Mouse (Mus musculus): ENCODE data around the gene Rnf150. TPM values are rescaled to one million over a fixed set of nuclear protein-coding genes. Genes with fewer than 3 reads are reported as not detected.

Rnf150 gene
- 0.18 and 0.44 TPM in 2 replicates for polyA plus RNA-seq (2014; fragmentation: Nextera tagmentation; extraction: Ambion mirVana)

DNA sequence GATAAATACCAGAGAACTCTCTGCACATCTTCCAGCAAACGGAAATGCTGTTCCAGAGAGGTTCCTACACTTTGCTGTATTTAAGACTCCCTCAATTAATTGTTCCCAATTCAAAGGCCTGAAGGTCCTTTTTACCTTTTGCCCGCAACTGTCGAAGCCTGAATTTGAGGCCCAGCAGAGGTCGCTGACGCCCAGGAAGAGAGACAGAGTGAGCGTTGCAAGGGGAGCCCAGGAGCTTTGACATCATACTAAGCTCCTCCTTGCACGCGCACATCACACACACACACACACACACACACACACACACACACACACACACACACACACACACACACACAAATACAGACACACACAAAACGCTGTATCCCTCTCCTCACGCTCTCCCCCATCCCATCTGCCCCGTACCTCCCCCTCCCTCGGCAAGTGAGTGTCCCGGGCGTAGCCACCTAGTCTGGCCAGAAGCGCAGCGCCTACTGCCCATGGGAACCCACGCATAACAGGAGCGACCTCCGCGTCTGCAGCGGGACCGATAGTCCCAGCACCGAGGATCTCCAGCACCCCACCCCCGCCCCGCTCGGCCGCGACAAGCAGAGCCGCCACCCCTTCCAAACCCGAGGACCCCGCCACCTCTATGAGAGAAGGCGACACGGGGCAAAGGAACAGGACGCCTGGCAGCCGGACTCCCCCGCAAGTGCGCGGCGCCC, at the start of gene Rnf150:
Gene Rnf150 (plus strand): TSS at position 316 of the 704 bp plus-strand sequence.
- Histone ChIP-seq H3K27me3 (replicated peaks; ENCODE audit: control insufficient read depth, insufficient read depth, low read length) (peaks cover 25% of the 10 kb centered on the region), H3K4me3 (ENCODE audit: low read depth, low read length) (peak within 1 kb of the TSS; percentile 65), H3K36me3 (ENCODE audit: control insufficient read depth, insufficient read depth, low read length) (no peaks in the 10 kb centered on the region), H3K27ac (ENCODE audit: low read depth, low read length) (no peak within 1 kb of the TSS), H3K9ac (ENCODE audit: low read depth, low read length) (peak within 1 kb of the TSS; percentile 57), H3K9me3 (ENCODE audit: control insufficient read depth, low read length) (no peaks in the 10 kb centered on the region), H3K4me2 (peak within 1 kb of the TSS; percentile 94), H3K4me1 (replicated peaks; ENCODE audit: control insufficient read depth, insufficient read depth, low read length) (no peaks in the 10 kb centered on the region; the same call in 1 of the 2 replicates)
- WGBS, result 2% methylated on average over 39 of the region's 39 CpGs
- peak; percentile 47 for DNase-seq (ENCODE audit: low spot score)
- ATAC-seq (replicated peaks; ENCODE audit: low FRiP score), result peak; percentile 70

DNA sequence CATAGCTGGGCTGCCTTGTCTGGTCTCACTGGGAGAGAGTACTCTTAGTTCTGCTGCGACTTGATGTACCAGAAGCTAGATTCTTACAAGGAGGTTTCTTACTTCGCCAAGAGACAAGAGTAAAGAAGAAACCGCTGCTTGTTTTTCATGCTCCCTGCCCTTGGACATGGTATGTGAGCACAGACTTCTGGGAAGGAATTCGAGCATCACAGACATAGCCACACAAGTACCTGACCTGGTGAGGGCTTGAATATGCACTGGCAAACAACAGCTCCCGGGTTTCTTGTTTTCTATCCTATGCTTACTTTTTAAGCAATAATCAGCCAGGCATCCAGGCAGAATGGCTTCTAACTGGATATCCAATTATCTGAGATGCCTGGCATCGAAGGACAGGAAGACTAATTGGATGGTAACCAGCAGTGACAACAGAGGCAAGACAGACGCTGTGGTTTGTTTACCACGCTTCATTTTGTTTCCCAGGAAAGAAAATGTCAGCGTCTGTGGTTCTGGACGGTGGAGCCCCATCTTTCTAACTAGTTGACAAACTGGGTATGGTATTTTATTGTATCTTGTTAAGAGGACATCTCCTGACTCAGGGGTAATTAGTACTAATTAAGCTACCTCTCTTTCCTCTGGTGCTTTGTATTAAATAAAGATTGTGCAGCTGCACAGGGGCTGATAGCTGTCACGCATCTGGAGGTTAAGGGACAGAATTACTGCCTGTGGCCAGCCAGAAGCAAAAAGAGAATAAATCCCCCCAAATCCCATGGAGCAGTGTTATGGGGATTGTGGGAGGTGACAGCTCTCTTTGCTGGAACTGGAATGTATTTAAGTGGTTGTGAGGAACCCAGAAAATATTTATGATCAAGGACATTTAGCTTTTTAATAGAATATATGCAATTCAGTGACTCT, 36.8 kb upstream of the Rnf150 start:
- Histone ChIP-seq H3K4me1 (replicated peaks; ENCODE audit: control insufficient read depth, insufficient read depth, low read length) (no peaks in the 10 kb centered on the region), H3K9me3 (ENCODE audit: control insufficient read depth, low read length) (no peaks in the 10 kb centered on the region), H3K4me3 (ENCODE audit: low read depth, low read length) (no peak overlapping the region), H3K27ac (ENCODE audit: low read depth, low read length) (no peak overlapping the region), H3K27me3 (replicated peaks; ENCODE audit: control insufficient read depth, insufficient read depth, low read length) (no peaks in the 10 kb centered on the region), H3K9ac (ENCODE audit: low read depth, low read length) (no peak overlapping the region), H3K4me2 (no peak overlapping the region), H3K36me3 (ENCODE audit: control insufficient read depth, insufficient read depth, low read length) (no peaks in the 10 kb centered on the region)
- WGBS, result 63% methylated on average over 11 of the region's 11 CpGs
- no peak for DNase-seq (ENCODE audit: low spot score)
- ATAC-seq (replicated peaks; ENCODE audit: low FRiP score), result no peak

DNA sequence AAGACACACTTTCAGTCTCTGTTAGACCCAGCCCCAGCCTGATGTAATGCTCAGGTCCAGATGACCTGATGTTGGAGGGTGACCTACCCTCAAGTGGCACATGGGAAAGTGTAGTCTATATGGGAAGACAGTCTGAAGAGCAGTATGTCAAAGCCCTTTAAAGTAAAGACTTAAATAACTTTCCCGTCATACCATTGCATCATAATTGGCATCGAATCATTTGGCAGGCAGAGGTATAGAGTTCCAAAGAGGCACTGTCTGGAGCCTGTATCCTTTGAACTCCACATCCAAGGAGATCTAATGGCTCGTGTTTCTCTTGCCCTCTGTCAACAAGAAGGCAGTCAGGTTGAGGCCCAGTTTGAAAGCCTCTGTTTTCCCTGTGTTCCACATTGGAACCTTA, 22.7 kb upstream of the Rnf150 start:
- no peak overlapping the region for H3K4me2 ChIP-seq
- ATAC-seq (replicated peaks; ENCODE audit: low FRiP score) (no peak), DNase-seq (ENCODE audit: low spot score) (no peak)
- no peak overlapping the region for H3K9ac ChIP-seq (ENCODE audit: low read depth, low read length)
- H3K27me3 ChIP-seq (replicated peaks; ENCODE audit: control insufficient read depth, insufficient read depth, low read length), result no peaks in the 10 kb centered on the region
- H3K4me1 ChIP-seq (replicated peaks; ENCODE audit: control insufficient read depth, insufficient read depth, low read length), result no peaks in the 10 kb centered on the region
- no peaks in the 10 kb centered on the region for H3K9me3 ChIP-seq (ENCODE audit: control insufficient read depth, low read length)
- H3K36me3 ChIP-seq (ENCODE audit: control insufficient read depth, insufficient read depth, low read length), result no peaks in the 10 kb centered on the region
- no peak overlapping the region for H3K27ac ChIP-seq (ENCODE audit: low read depth, low read length)
- H3K4me3 ChIP-seq (ENCODE audit: low read depth, low read length), result no peak overlapping the region
- WGBS, result 80% methylated on average over 3 of the region's 3 CpGs

DNA sequence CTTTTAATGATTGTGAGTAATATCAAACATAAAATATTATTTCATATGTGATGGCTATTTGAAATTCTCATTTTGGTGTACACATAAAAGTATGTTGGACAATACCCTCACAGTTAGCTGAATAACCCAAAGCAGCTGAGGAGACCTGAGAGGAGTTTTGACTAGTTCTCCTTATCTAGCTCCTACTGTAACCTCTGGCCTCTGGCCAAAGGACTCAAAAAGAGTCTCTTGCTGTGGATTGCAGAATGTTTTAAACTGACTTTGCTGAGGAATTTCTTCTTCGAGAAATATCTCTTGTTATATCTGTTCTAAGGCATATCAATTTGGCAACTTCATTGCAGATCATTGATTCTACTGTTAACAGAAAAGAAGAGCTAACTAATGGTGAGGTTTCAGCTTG, 22.2 kb upstream of the Rnf150 start:
- H3K4me2 ChIP-seq, result no peak overlapping the region
- 30% methylated on average over 1 of the region's 1 CpGs for WGBS
- H3K36me3 ChIP-seq (ENCODE audit: control insufficient read depth, insufficient read depth, low read length), result no peaks in the 10 kb centered on the region
- DNase-seq (ENCODE audit: low spot score) (no peak), ATAC-seq (replicated peaks; ENCODE audit: low FRiP score) (no peak)
- no peak overlapping the region for H3K4me3 ChIP-seq (ENCODE audit: low read depth, low read length)
- H3K4me1 ChIP-seq (replicated peaks; ENCODE audit: control insufficient read depth, insufficient read depth, low read length), result no peaks in the 10 kb centered on the region
- no peak overlapping the region for H3K9ac ChIP-seq (ENCODE audit: low read depth, low read length)
- H3K27me3 ChIP-seq (replicated peaks; ENCODE audit: control insufficient read depth, insufficient read depth, low read length), result no peaks in the 10 kb centered on the region
- no peak overlapping the region for H3K27ac ChIP-seq (ENCODE audit: low read depth, low read length)
- H3K9me3 ChIP-seq (ENCODE audit: control insufficient read depth, low read length), result no peaks in the 10 kb centered on the region

DNA sequence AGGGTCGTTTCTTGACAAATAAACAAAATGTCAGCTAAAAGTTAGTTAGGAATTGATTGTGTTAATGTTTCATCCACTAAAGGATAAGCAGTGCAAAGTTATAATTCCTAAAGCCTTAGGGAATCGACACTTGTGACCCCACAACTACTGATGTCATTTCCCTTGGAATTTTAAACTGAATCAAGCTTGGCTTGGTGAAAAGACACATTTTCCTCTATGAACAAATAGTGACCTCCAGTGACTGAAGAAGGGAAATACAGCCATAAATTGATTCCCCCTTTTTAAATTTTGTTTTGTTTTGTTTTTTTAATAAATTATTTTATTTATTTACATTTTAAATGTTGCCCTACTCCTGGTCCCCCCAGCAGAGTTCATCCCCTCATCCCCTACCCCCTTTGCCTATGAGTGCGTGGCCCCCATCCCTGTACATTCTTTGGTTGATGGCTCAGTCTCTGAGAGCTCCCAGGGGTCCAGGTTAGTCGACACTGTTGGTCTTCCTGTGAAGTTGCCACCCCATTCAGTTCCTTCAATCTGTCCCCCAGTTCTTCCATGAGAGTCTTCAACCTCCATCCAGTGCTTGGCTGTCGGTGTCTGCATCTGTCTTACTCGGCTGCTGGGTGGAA, 21.5 kb upstream of the Rnf150 start:
- DNase-seq (ENCODE audit: low spot score) (no peak), ATAC-seq (replicated peaks; ENCODE audit: low FRiP score) (no peak)
- Histone ChIP-seq H3K36me3 (ENCODE audit: control insufficient read depth, insufficient read depth, low read length) (no peaks in the 10 kb centered on the region), H3K4me1 (replicated peaks; ENCODE audit: control insufficient read depth, insufficient read depth, low read length) (peaks cover 2% of the 10 kb centered on the region; the same call in 1 of the 2 replicates), H3K4me2 (no peak overlapping the region), H3K4me3 (ENCODE audit: low read depth, low read length) (no peak overlapping the region), H3K9ac (ENCODE audit: low read depth, low read length) (no peak overlapping the region), H3K27ac (ENCODE audit: low read depth, low read length) (no peak overlapping the region), H3K27me3 (replicated peaks; ENCODE audit: control insufficient read depth, insufficient read depth, low read length) (no peaks in the 10 kb centered on the region), H3K9me3 (ENCODE audit: control insufficient read depth, low read length) (no peaks in the 10 kb centered on the region)
- WGBS, result 46% methylated on average over 6 of the region's 6 CpGs

DNA sequence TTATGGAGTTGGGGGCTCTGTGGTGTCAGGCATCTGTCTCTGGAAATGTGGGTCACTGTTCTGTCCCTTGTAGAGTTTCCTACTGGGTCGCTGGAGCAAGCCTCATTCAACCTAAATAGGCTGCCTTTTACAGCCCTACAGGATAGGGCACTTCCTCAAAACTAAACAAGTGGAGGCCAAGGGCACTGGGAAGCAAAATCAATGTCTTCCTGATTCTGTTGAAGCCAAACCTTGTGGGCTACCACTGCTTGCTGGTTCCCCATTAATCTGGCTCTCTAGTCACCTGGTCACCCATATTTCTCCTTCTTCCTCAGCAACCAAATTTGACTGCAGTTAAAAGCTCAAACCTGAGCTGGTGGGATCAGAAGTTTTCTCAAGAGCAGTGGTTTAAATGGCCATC, 19.5 kb upstream of the Rnf150 start:
- WGBS, result 20% methylated on average over 1 of the region's 1 CpGs
- peaks cover 4% of the 10 kb centered on the region; the same call in 1 of the 2 replicates for H3K4me1 ChIP-seq (replicated peaks; ENCODE audit: control insufficient read depth, insufficient read depth, low read length)
- H3K4me2 ChIP-seq, result no peak overlapping the region
- DNase-seq (ENCODE audit: low spot score), result no peak
- no peaks in the 10 kb centered on the region for H3K27me3 ChIP-seq (replicated peaks; ENCODE audit: control insufficient read depth, insufficient read depth, low read length)
- ATAC-seq (replicated peaks; ENCODE audit: low FRiP score), result no peak
- no peak overlapping the region for H3K27ac ChIP-seq (ENCODE audit: low read depth, low read length)
- H3K9me3 ChIP-seq (ENCODE audit: control insufficient read depth, low read length), result no peaks in the 10 kb centered on the region
- no peaks in the 10 kb centered on the region for H3K36me3 ChIP-seq (ENCODE audit: control insufficient read depth, insufficient read depth, low read length)
- H3K9ac ChIP-seq (ENCODE audit: low read depth, low read length), result no peak overlapping the region
- H3K4me3 ChIP-seq (ENCODE audit: low read depth, low read length), result no peak overlapping the region

DNA sequence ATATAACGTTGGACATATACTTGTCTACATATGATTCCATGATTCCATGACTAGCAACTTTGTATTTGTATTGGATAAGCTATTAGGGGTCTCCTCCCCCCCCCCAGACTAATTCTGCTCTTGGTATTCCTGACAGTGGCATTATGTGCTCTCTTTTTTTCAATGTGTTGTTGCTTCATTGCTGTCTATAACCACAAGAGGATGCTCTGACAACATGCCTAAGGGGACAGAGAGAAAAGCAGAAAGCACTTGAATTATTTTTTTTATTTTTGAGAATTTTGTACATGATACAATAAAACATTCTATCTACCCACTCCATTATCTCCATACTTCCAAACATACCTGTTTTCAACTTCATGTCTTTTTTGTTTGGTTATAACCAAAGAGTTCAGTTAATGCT, 18.7 kb upstream of the Rnf150 start:
- Histone ChIP-seq H3K4me3 (ENCODE audit: low read depth, low read length) (no peak overlapping the region), H3K27ac (ENCODE audit: low read depth, low read length) (no peak overlapping the region), H3K4me2 (no peak overlapping the region), H3K27me3 (replicated peaks; ENCODE audit: control insufficient read depth, insufficient read depth, low read length) (no peaks in the 10 kb centered on the region), H3K9me3 (ENCODE audit: control insufficient read depth, low read length) (no peaks in the 10 kb centered on the region), H3K9ac (ENCODE audit: low read depth, low read length) (no peak overlapping the region), H3K36me3 (ENCODE audit: control insufficient read depth, insufficient read depth, low read length) (no peaks in the 10 kb centered on the region), H3K4me1 (replicated peaks; ENCODE audit: control insufficient read depth, insufficient read depth, low read length) (peaks cover 4% of the 10 kb centered on the region; the same call in 1 of the 2 replicates)
- no peak for ATAC-seq (replicated peaks; ENCODE audit: low FRiP score)
- DNase-seq (ENCODE audit: low spot score), result no peak
- WGBS, result 22% methylated on average over 1 of the region's 1 CpGs

DNA sequence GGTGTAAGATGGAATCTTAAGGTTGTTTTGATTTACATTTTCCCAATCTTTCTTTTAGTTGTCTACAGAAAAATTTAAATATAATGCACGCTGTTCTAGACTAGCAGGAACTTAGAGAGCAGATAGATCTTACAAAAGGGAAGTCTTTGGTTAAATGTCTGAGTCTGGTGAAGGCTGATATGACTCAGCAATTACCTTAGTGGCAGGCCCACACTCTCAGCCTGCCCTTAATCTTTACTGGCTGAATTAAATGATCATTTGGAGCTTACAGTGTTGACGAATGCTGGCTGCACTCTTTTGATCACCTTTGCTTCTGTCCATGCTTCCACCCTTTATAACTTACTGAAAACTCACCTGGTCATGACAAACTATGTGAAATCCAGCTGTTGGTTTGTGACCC, 17.1 kb upstream of the Rnf150 start:
- WGBS, result 28% methylated on average over 2 of the region's 2 CpGs
- no peaks in the 10 kb centered on the region for H3K36me3 ChIP-seq (ENCODE audit: control insufficient read depth, insufficient read depth, low read length)
- H3K27me3 ChIP-seq (replicated peaks; ENCODE audit: control insufficient read depth, insufficient read depth, low read length), result no peaks in the 10 kb centered on the region
- no peak overlapping the region for H3K9ac ChIP-seq (ENCODE audit: low read depth, low read length)
- H3K4me1 ChIP-seq (replicated peaks; ENCODE audit: control insufficient read depth, insufficient read depth, low read length), result peaks cover 4% of the 10 kb centered on the region; the same call in 1 of the 2 replicates
- DNase-seq (ENCODE audit: low spot score), result no peak
- peak; percentile 64 for ATAC-seq (replicated peaks; ENCODE audit: low FRiP score)
- H3K9me3 ChIP-seq (ENCODE audit: control insufficient read depth, low read length), result no peaks in the 10 kb centered on the region
- no peak overlapping the region for H3K27ac ChIP-seq (ENCODE audit: low read depth, low read length)
- no peak overlapping the region for H3K4me3 ChIP-seq (ENCODE audit: low read depth, low read length)
- no peak overlapping the region for H3K4me2 ChIP-seq

All from liver, embryonic 11.5 days (tissue).